Mouse (Mus musculus) liver, embryonic 16.5 days (tissue): Measurements from ENCODE around the gene Slc22a1. TPM values are rescaled to one million over a fixed set of nuclear protein-coding genes. Genes with fewer than 3 reads are reported as not detected.

Experiments used
- polyA plus RNA-seq: library from polyadenylated mRNA; unstranded; fragments of >200 nt; fragmentation: Nextera tagmentation; extraction: Ambion mirVana; gene quantifications from 2 replicates; pipeline ENCODE4 v1.2.1, GENCODE M21; 2015

Slc22a1 gene
- polyA plus RNA-seq, 1 experiment from 2014 or later = not detected

Other genes with a start within 250 kb of the Slc22a1 start
- gene Slc22a3, start 168.1 kb downstream of the Slc22a1 start, polyA plus RNA-seq = 0.48 and 0.50 TPM in 2 replicates
- gene Slc22a2, start 91.7 kb downstream of the Slc22a1 start, polyA plus RNA-seq = not detected in 2 replicates
- 15.3 and 17.7 TPM in 2 replicates for gene Igf2r, start 93.8 kb upstream of the Slc22a1 start, polyA plus RNA-seq
- 0.19 and 0.22 TPM in 2 replicates for gene Mas1, start 192.3 kb upstream of the Slc22a1 start, polyA plus RNA-seq
- gene Mrgprh, start 200.2 kb upstream of the Slc22a1 start, polyA plus RNA-seq = not detected in 2 replicates
- 0.21 and 0.35 TPM in 2 replicates for gene Pnldc1, start 234.4 kb upstream of the Slc22a1 start, polyA plus RNA-seq
- 172 and 197 TPM in 2 replicates for gene Tcp1, start 239.9 kb upstream of the Slc22a1 start, polyA plus RNA-seq
- 81.8 and 92.8 TPM in 2 replicates for gene Mrpl18, start 240.5 kb upstream of the Slc22a1 start, polyA plus RNA-seq